7 mouse cellular contexts compared by ENCODE assay signal in the genomic region with DNA sequence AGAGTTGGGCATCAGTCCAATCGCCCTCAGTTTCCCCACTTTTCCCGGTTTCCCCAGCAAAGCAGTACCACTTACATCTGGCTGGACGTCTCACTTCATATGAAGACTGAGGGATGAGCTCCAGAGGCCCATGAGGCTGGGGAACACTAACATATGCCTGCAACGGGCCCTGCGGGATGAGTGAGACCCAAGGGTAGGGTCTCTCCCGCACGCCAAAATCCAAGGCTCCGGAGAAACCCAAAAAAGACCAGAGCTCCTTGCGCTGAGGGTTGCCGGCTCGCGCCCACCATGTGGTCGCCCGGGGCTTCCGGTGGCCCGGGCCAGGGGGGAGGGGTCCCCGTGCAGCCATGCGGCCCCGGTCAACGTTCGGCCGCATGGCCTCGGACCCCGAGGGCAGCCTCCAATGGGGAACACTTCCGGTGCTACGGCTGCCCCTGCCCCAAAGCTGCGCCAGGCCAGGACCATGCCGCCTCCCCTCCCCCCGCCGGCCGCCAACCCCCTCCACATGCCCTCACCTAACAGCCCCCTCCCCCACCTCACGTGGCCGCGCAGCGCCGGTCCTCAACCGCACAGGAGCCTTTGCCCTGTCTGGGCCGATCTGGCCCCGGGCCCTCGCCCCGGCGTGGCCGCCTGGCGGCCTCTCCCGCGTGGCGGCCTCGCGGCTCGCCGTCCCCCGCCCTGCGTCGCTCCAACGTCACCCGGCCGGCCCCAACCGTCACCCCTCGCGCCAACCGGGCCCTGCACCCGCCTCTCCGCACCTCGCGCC. TPM values are rescaled to one million over a fixed set of nuclear protein-coding genes. Genes with fewer than 3 reads are reported as not detected.
DNase-seq lines count a peak whose midpoint lies in the region; ATAC-seq and TF ChIP-seq lines count a peak whose summit lies in the region.

No protein-coding gene starts in this region.

- no peak for TF ChIP-seq POLR2A in small intestine, adult 2 months (IDR thresholded peaks at IDR 0.05; ENCODE audit: low read depth, low read length)

- DNase-seq in right cerebral cortex, postnatal 25 days = peak; percentile 26
- DNase-seq in right cerebral cortex, adult 18-20 months = no peak
- peak; percentile 62 for DNase-seq in adrenal gland, postnatal 25 days
- peak; percentile 23 for DNase-seq in liver, embryonic 13.5 days

- H3K27ac ChIP-seq in forebrain, embryonic 12.5 days = peak overlapping the region; percentile 94
- peak overlapping the region; percentile 98 for H3K27ac ChIP-seq in intestine, embryonic 15.5 days
- peak overlapping the region; percentile 99 for H3K27ac ChIP-seq in liver, embryonic 13.5 days
- peak overlapping the region; percentile 93 for H3K27ac ChIP-seq in small intestine, adult 2 months (ENCODE audit: insufficient read depth, low read depth, low read length)

- H3K4me3 ChIP-seq in forebrain, embryonic 12.5 days (replicated peaks) = peak overlapping the region; percentile 100
- peak overlapping the region; percentile 83 for H3K4me3 ChIP-seq in intestine, embryonic 15.5 days (replicated peaks)
- peak overlapping the region; percentile 91 for H3K4me3 ChIP-seq in liver, embryonic 13.5 days (replicated peaks)
- H3K4me3 ChIP-seq in small intestine, adult 2 months (ENCODE audit: low read depth, low read length) = peak overlapping the region; percentile 95

- peak; percentile 45 for ATAC-seq in forebrain, embryonic 12.5 days (ENCODE audit: low FRiP score)
- peak; percentile 27 for ATAC-seq in intestine, embryonic 15.5 days
- ATAC-seq in liver, embryonic 13.5 days (ENCODE audit: low read depth) = peak; percentile 4; the same call in 1 of the 2 replicates

- H3K4me2 ChIP-seq in forebrain, embryonic 12.5 days = peak overlapping the region; percentile 92
- peak overlapping the region; percentile 78 for H3K4me2 ChIP-seq in intestine, embryonic 15.5 days (replicated peaks)
- H3K4me2 ChIP-seq in liver, embryonic 13.5 days = peak overlapping the region; percentile 98

- peaks cover 40% of the 10 kb centered on the region for H3K36me3 ChIP-seq in forebrain, embryonic 12.5 days (replicated peaks)
- peaks cover 25% of the 10 kb centered on the region for H3K36me3 ChIP-seq in intestine, embryonic 15.5 days
- H3K36me3 ChIP-seq in liver, embryonic 13.5 days = peaks cover 41% of the 10 kb centered on the region
- peaks cover 31% of the 10 kb centered on the region for H3K36me3 ChIP-seq in small intestine, adult 2 months (ENCODE audit: control insufficient read depth, insufficient read depth, low read length)

- peaks cover 27% of the 10 kb centered on the region for H3K4me1 ChIP-seq in forebrain, embryonic 12.5 days
- peaks cover 23% of the 10 kb centered on the region for H3K4me1 ChIP-seq in intestine, embryonic 15.5 days (replicated peaks)
- H3K4me1 ChIP-seq in liver, embryonic 13.5 days (replicated peaks) = peaks cover 65% of the 10 kb centered on the region
- H3K4me1 ChIP-seq in small intestine, adult 2 months (ENCODE audit: control insufficient read depth, insufficient read depth, insufficient read length, low read length) = peaks cover 6% of the 10 kb centered on the region; the same call in 1 of the 2 replicates

- H3K9me3 ChIP-seq in forebrain, embryonic 12.5 days = no peaks in the 10 kb centered on the region
- no peaks in the 10 kb centered on the region for H3K9me3 ChIP-seq in intestine, embryonic 15.5 days
- no peaks in the 10 kb centered on the region for H3K9me3 ChIP-seq in liver, embryonic 13.5 days (replicated peaks)

- 0% methylated on average over 61 of the region's 65 CpGs for WGBS in forebrain, embryonic 12.5 days
- WGBS in intestine, embryonic 15.5 days = under 1% methylated on average over 63 of the region's 65 CpGs
- WGBS in liver, embryonic 13.5 days (ENCODE audit: insufficient replicate concordance) = under 1% methylated on average over 58 of the region's 65 CpGs
- under 1% methylated on average over 62 of the region's 65 CpGs for WGBS in small intestine, adult 2 months

- H3K27me3 ChIP-seq in forebrain, embryonic 12.5 days = no peaks in the 10 kb centered on the region
- no peaks in the 10 kb centered on the region for H3K27me3 ChIP-seq in intestine, embryonic 15.5 days (replicated peaks)
- H3K27me3 ChIP-seq in liver, embryonic 13.5 days = no peaks in the 10 kb centered on the region
- no peaks in the 10 kb centered on the region for H3K27me3 ChIP-seq in small intestine, adult 2 months (ENCODE audit: control insufficient read depth, insufficient read depth, low read length)

- 0 out of 2 replicates have a peak, but pooled peaks have one; percentile 6 for TF ChIP-seq CTCF in small intestine, adult 2 months (IDR thresholded peaks at IDR 0.05; ENCODE audit: extremely low read depth, insufficient read length, insufficient replicate concordance, low read depth, low read length)

- peak overlapping the region; percentile 99 for H3K9ac ChIP-seq in forebrain, embryonic 12.5 days
- peak overlapping the region; percentile 93 for H3K9ac ChIP-seq in intestine, embryonic 15.5 days
- H3K9ac ChIP-seq in liver, embryonic 13.5 days = peak overlapping the region; percentile 99

RNA-seq across cellular contexts. Expression of a gene that starts 1.3 kb away (rescaled TPM):
- total RNA-seq in adrenal gland, postnatal 25 days (2021) = 542 and 558 TPM in 2 replicates
- 1,678 TPM in 2 replicates for polyA plus RNA-seq in forebrain, embryonic 12.5 days (2016; fragmentation: Nextera tagmentation; extraction: Ambion mirVana)
- 1,625 and 1,693 TPM in 2 replicates for polyA plus RNA-seq in intestine, embryonic 15.5 days (2015; fragmentation: Nextera tagmentation; extraction: Ambion mirVana)
- polyA plus RNA-seq in liver, embryonic 13.5 days (2015; fragmentation: Nextera tagmentation; extraction: Ambion mirVana) = 1,847 and 1,941 TPM in 2 replicates
- polyA plus RNA-seq in small intestine, adult 2 months (2012; rRNA removed) = 136 and 230 TPM in 2 replicates

RNA-seq across cellular contexts. Expression of a gene that starts 6.8 kb away (rescaled TPM):
- 62.5 and 70.2 TPM in 2 replicates for total RNA-seq in adrenal gland, postnatal 25 days (2021)
- 95.8 and 99.1 TPM in 2 replicates for polyA plus RNA-seq in forebrain, embryonic 12.5 days (2016; fragmentation: Nextera tagmentation; extraction: Ambion mirVana)
- polyA plus RNA-seq in intestine, embryonic 15.5 days (2015; fragmentation: Nextera tagmentation; extraction: Ambion mirVana) = 68.1 and 68.5 TPM in 2 replicates
- 107 and 116 TPM in 2 replicates for polyA plus RNA-seq in liver, embryonic 13.5 days (2015; fragmentation: Nextera tagmentation; extraction: Ambion mirVana)
- polyA plus RNA-seq in small intestine, adult 2 months (2012; rRNA removed) = 57.4 and 104 TPM in 2 replicates

RNA-seq across cellular contexts. Expression of a gene that starts 15.1 kb away (rescaled TPM):
- total RNA-seq in adrenal gland, postnatal 25 days (2021) = 14.1 and 14.8 TPM in 2 replicates
- polyA plus RNA-seq in forebrain, embryonic 12.5 days (2016; fragmentation: Nextera tagmentation; extraction: Ambion mirVana) = 7.4 and 8.9 TPM in 2 replicates
- 2.5 and 3.1 TPM in 2 replicates for polyA plus RNA-seq in intestine, embryonic 15.5 days (2015; fragmentation: Nextera tagmentation; extraction: Ambion mirVana)
- polyA plus RNA-seq in liver, embryonic 13.5 days (2015; fragmentation: Nextera tagmentation; extraction: Ambion mirVana) = 0.28 and 0.30 TPM in 2 replicates
- 10.6 and 11.4 TPM in 2 replicates for polyA plus RNA-seq in small intestine, adult 2 months (2012; rRNA removed)

RNA-seq across cellular contexts. Expression of a gene that starts 19.6 kb away (rescaled TPM):
- total RNA-seq in adrenal gland, postnatal 25 days (2021) = 52.4 and 55.5 TPM in 2 replicates
- polyA plus RNA-seq in forebrain, embryonic 12.5 days (2016; fragmentation: Nextera tagmentation; extraction: Ambion mirVana) = 18.9 and 19.3 TPM in 2 replicates
- polyA plus RNA-seq in intestine, embryonic 15.5 days (2015; fragmentation: Nextera tagmentation; extraction: Ambion mirVana) = 7.0 and 10.0 TPM in 2 replicates
- polyA plus RNA-seq in liver, embryonic 13.5 days (2015; fragmentation: Nextera tagmentation; extraction: Ambion mirVana) = 2.3 and 2.8 TPM in 2 replicates
- 17.3 and 23.9 TPM in 2 replicates for polyA plus RNA-seq in small intestine, adult 2 months (2012; rRNA removed)

RNA-seq across cellular contexts. Expression of a gene that starts 19.7 kb away (rescaled TPM):
- total RNA-seq in adrenal gland, postnatal 25 days (2021) = 1.2 and 2.6 TPM in 2 replicates
- polyA plus RNA-seq in forebrain, embryonic 12.5 days (2016; fragmentation: Nextera tagmentation; extraction: Ambion mirVana) = 22.4 TPM in 2 replicates
- 7.7 and 7.9 TPM in 2 replicates for polyA plus RNA-seq in intestine, embryonic 15.5 days (2015; fragmentation: Nextera tagmentation; extraction: Ambion mirVana)
- 0.89 and 1.0 TPM in 2 replicates for polyA plus RNA-seq in liver, embryonic 13.5 days (2015; fragmentation: Nextera tagmentation; extraction: Ambion mirVana)
- polyA plus RNA-seq in small intestine, adult 2 months (2012; rRNA removed) = 1.8 and 2.6 TPM in 2 replicates
